Mouse (Mus musculus) MEL (cell line): Measurements from ENCODE around the gene Gm47995. TPM values are rescaled to one million over a fixed set of nuclear protein-coding genes. Genes with fewer than 3 reads are reported as not detected.
"Not testable (repeated sequence)": the region's sequence is repeated elsewhere in the genome, so short reads cannot be mapped to it uniquely, and the experiment has no call there.

Source experiments
- DNase-seq: peaks from one replicate; pipeline ENCODE4 v3.0.0; 2011; ENCODE audit warnings: low read depth, low spot score
- H3K27ac ChIP-seq: 2 replicates; pipeline ENCODE4 v1.5.1; 2012; ENCODE audit warnings: low read depth, mild to moderate bottlenecking, control low read depth, low read length, moderate library complexity; ENCODE audit not compliant: control insufficient read depth
- H3K27me3 ChIP-seq, 2 experiments: fragments of 150-350 bp in 1 of 2; sonication (generic) in 1 of 2; 2 replicates each; pipeline ENCODE4 v1.6.1; 2012; ENCODE audit warnings: low read length in 2 of 2, mild to moderate bottlenecking in 2 of 2, improper control_type of control experiment in 1 of 2, moderate library complexity in 1 of 2; ENCODE audit not compliant: insufficient read depth in 2 of 2, control insufficient read depth in 1 of 2
- H3K36me3 ChIP-seq, 2 experiments: 2 replicates each; pipeline ENCODE4 v1.6.1; 2012 to 2014; ENCODE audit warnings: low read length in 2 of 2, improper control_type of control experiment in 1 of 2, inconsistent platforms in 1 of 2, mild to moderate bottlenecking in 1 of 2; ENCODE audit not compliant: insufficient read depth in 2 of 2, control insufficient read depth in 1 of 2
- H3K4me1 ChIP-seq, 2 experiments: fragments of 150-350 bp in 1 of 2; sonication (generic) in 1 of 2; 2 replicates each; pipeline ENCODE4 v1.6.1; 2012; ENCODE audit warnings: low read length in 2 of 2, improper control_type of control experiment in 1 of 2, mild to moderate bottlenecking in 1 of 2; ENCODE audit not compliant: insufficient read depth in 2 of 2, control insufficient read depth in 1 of 2
- H3K4me3 ChIP-seq, 2 experiments: fragments of 150-350 bp in 1 of 2; sonication (generic) in 1 of 2; 2 replicates each; pipeline ENCODE4 v1.5.1; 2012; ENCODE audit warnings: low read depth in 2 of 2, low read length in 2 of 2, mild to moderate bottlenecking in 2 of 2, moderate library complexity in 2 of 2, control low read depth in 1 of 2, improper control_type of control experiment in 1 of 2; ENCODE audit not compliant: control insufficient read depth in 1 of 2, insufficient read depth in 1 of 2
- H3K79me2 ChIP-seq: 2 replicates; pipeline ENCODE4 v1.6.1; 2012; ENCODE audit warnings: mild to moderate bottlenecking, low read length, moderate library complexity; ENCODE audit not compliant: control insufficient read depth, poor library complexity, insufficient read depth
- H3K9ac ChIP-seq: 2 replicates; pipeline ENCODE4 v1.6.1; 2012; ENCODE audit warnings: low read depth, mild to moderate bottlenecking, control low read depth, low read length, moderate library complexity; ENCODE audit not compliant: control insufficient read depth, poor library complexity, severe bottlenecking
- H3K9me3 ChIP-seq: fragments of 150-350 bp; sonication (generic); replicated peaks from 2 replicates; pipeline ENCODE4 v1.6.1; 2012; ENCODE audit warnings: mild to moderate bottlenecking, low read length, improper control_type of control experiment, moderate library complexity; ENCODE audit not compliant: insufficient read depth
- EP300 ChIP-seq, 2 experiments: IDR thresholded peaks; 2 replicates each; pipeline ENCODE4 v1.6.1; 2011; ENCODE audit warnings: improper control_type of control experiment in 2 of 2, low read length in 2 of 2, low read depth in 1 of 2, mild to moderate bottlenecking in 1 of 2
- GATA1 ChIP-seq: IDR thresholded peaks from 2 replicates; pipeline ENCODE4 v1.6.1; 2011; ENCODE audit warnings: low read depth, low read length, improper control_type of control experiment
- TCF12 ChIP-seq: IDR thresholded peaks from 2 replicates; pipeline ENCODE4 v1.6.1; 2014; ENCODE audit warnings: low read depth, mild to moderate bottlenecking, inconsistent platforms, low read length, improper control_type of control experiment, moderate library complexity
- polyA plus RNA-seq, 2 experiments: library from polyadenylated mRNA; stranded (reverse) in 1 of 2; unstranded in 1 of 2; fragments of >175 nt in 1 of 2; fragments of >200 nt in 1 of 2; gene quantifications; 2 replicates each; pipeline versions ENCODE4 v1.2.1 to v1.2.4; 2012; ENCODE audit warnings: low replicate concordance in 2 of 2, low read depth in 1 of 2; ENCODE audit not compliant: insufficient read length in 2 of 2, insufficient read depth in 1 of 2, missing spikeins in 1 of 2
- total RNA-seq: library from RNA; depleted of rRNA; stranded (reverse); fragments of 300-350 nt; gene quantifications from 2 replicates; pipeline ENCODE4 v1.2.3, GENCODE M21; 2012

Gene Gm47995
- total and polyA plus RNA-seq, 3 experiments, result 0.18 TPM; not detected in 2

GRCm38 (mm10) chr1:151200620-151201019 lies 2.4 kb downstream of the Gm47995 start:
- H3K9me3 ChIP-seq, H3K27ac ChIP-seq, H3K27me3 ChIP-seq, H3K79me2 ChIP-seq, DNase-seq, H3K4me1 ChIP-seq, H3K36me3 ChIP-seq, H3K4me3 ChIP-seq, H3K9ac ChIP-seq: not testable (repeated sequence)

GRCm38 (mm10) chr1:151202771-151203170 lies 4.5 kb downstream of the Gm47995 start:
- not testable (repeated sequence) for H3K27ac ChIP-seq, DNase-seq, H3K36me3 ChIP-seq, H3K4me1 ChIP-seq, H3K4me3 ChIP-seq, H3K27me3 ChIP-seq, H3K9ac ChIP-seq, H3K9me3 ChIP-seq, H3K79me2 ChIP-seq

GRCm38 (mm10) chr1:151203818-151204217 lies 5.6 kb downstream of the Gm47995 start, which contains the start of gene 3110040M04Rik:
3110040M04Rik (plus strand) TSS chr1:151204121.
- DNase-seq, H3K27me3 ChIP-seq, H3K36me3 ChIP-seq, H3K9ac ChIP-seq, H3K27ac ChIP-seq, H3K79me2 ChIP-seq, H3K4me3 ChIP-seq, H3K9me3 ChIP-seq, H3K4me1 ChIP-seq: not testable (repeated sequence)

GRCm38 (mm10) chr1:151208493-151208892 lies 10.2 kb downstream of the Gm47995 start:
- H3K27ac ChIP-seq, H3K4me3 ChIP-seq, H3K79me2 ChIP-seq, H3K4me1 ChIP-seq, DNase-seq, H3K9me3 ChIP-seq, H3K9ac ChIP-seq, H3K27me3 ChIP-seq, H3K36me3 ChIP-seq: not testable (repeated sequence)

- not testable (repeated sequence) for H3K27me3 ChIP-seq, DNase-seq, H3K4me3 ChIP-seq, H3K9ac ChIP-seq, H3K9me3 ChIP-seq, H3K27ac ChIP-seq
- peak; percentile 73 for TF ChIP-seq GATA1
- TF ChIP-seq EP300 (IDR thresholded peaks at IDR 0.05; ENCODE audit: low read depth in 1 of 2, low read length in 2 of 2), result peak; percentile 27 to 38; a peak in 1 of 4 replicates
- TF ChIP-seq TCF12, result peak; percentile 60; the same call in 1 of the 2 replicates
- TF ChIP-seq, all 39 proteins: peak for 3; not testable (repeated sequence) for 36
- not testable (repeated sequence) for H3K4me1 ChIP-seq, H3K79me2 ChIP-seq, H3K36me3 ChIP-seq
These were observed 10.7 kb downstream of the Gm47995 start for GRCm38 (mm10) chr1:151208944-151209343.
